Mouse (Mus musculus) activated CD4-positive, CD25-positive, alpha-beta regulatory T cell (primary cell): ENCODE measurements around the gene Prss50. TPM values are rescaled to one million over a fixed set of nuclear protein-coding genes. Genes with fewer than 3 reads are reported as not detected.

ENCODE experiments used
- polyA plus RNA-seq, 2 experiments: library from polyadenylated mRNA; unstranded; fragments of 100-300 nt; shearing (Covaris generic); gene quantifications; one replicate each; pipeline ENCODE4 v1.2.1; 2017

Prss50 gene
- under 1 TPM in 1 of 2 experiments, not detected in 1; 0.77 TPM for polyA plus RNA-seq

DNA sequence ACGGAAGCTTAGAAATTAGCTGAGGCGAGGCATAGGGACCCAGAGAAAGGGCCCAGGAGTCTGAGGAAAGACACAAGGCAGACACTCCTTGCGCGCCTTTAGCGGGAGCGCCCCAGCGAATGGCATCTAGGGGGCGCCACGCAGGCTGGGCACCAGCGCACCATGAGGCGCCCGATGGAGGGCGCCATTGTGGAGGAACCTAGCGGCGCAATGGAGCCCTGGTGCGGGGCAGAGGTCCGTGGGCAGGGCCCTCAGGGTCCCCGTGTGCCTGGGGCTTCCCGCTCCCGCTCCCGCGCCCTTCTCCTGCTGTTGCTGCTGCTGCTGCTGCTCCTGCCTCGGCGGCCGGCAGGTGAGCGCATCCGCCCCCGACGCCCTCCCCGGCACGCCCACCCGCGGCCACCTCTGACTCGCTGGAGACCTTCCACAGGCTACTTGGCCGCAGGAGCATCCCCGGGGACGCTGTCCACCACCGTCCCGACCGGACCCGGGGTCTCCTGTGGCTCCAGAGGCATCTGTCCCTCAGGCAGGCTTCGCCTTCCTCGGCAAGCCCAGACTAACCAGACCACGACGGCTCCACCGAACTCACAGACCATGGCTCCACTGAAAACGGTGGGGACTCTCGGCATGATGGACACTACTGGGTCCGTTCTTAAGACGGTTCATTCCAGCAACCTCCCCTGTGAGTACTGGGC is at the start of gene Prss50:
Gene Prss50, plus strand, starts transcription at position 187 of the 692 bp plus-strand sequence.

GRCm38 (mm10) chr9:110813789-110814188 is 44.0 kb upstream of the Prss50 start, which contains the start of gene Prss44:
TSS of gene Prss44 (plus strand) at chr9:110813994.

GRCm38 (mm10) chr9:110826390-110826789 is 31.4 kb upstream of the Prss50 start, which contains the start of gene Prss43:
TSS of gene Prss43 (plus strand) at chr9:110826690.

DNA sequence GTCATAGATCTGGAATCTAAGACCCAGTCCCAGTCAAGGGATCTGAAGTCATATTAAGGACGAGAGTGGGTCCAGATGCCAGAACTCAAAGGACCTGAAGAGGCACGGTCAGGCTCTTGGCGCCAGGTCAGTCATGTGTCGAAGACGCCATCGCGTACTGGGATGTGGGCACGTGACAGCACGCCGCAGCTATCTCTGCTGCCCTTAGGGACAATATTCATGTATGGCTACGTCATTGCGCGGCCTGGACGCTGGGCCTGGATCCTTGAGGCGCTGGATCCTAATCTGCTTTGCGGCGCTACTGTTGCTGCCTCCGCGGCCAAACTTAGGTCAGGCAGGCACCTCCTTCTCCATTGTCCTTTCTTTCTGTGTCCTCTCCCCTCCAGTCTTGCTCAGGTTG is 23.4 kb upstream of the Prss50 start, which contains the start of gene Prss45:
Gene Prss45, plus strand, starts transcription at position 178 of the 400 bp plus-strand sequence.

DNA sequence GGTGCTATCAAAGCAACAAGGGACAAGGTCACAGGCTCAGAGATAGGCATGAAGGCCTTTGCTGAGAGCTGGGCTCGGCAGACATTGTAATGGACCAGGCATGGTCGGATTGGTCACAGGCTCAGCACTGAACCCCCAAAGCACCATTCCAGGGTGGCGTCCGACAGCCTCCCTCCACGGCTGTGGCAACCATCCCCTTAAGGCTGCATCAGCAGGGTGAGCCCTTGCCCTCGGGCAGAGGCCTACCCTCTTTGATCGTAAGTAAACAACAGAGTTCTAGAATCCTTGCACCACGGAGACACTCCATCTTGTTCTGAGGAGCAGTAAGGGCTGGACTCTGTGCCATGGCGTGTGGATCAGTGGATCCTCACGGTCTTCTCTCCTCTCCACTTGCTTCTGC is 13.6 kb upstream of the Prss50 start, which contains the start of gene Prss46:
Gene Prss46, plus strand, starts transcription at position 301 of the 400 bp plus-strand sequence.

DNA sequence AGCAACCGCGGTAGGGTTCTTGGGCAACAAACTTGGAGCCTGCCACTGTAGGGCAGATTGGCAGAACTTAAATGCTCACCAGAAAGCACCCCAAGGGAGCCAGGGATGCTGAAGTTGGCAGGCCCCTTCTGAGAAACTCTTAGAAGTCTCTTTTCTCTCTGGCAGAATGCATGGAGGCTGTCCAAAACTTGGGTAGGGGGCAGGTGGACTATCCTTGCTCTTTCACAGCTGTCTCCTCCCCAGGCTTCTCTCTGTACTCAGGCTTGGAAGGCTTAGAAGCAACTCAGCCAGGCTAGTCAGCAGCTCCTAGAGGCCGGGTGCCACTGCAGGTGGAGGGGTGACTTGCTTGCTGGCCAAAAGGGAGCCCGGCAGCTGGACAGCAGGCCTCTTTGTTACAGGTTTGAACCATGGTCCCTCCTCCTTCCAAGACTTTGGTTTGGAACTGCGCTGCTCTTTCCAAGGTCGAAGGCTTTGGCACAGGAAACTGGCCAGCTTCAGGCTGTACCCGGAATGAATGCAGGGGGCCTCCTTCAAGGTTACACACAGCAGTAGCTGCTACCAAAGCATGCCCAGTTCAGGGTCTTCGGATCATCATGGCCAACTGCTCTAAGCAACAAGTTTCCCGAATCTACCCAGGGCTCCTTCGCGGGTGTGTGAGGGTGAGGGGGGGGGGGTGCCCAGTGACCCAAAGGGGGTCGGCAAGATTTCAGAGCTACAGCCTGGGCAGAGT is 21.6 kb downstream of the Prss50 start, which contains the start of gene Als2cl:
Gene Als2cl, plus strand, starts transcription at position 680 of the 730 bp plus-strand sequence.

GRCm38 (mm10) chr9:110879998-110880561 is 22.3 kb downstream of the Prss50 start, which contains the start of gene Tmie:
TSS of gene Tmie (minus strand) at chr9:110880113.

Other genes with a start within 250 kb of the Prss50 start
- 1 to 10 TPM; 1.0 to 3.1 TPM for gene Nradd, start 233.5 kb upstream of the Prss50 start, polyA plus RNA-seq
- 10 to 100 TPM; 26.7 to 84.1 TPM for gene Nbeal2, start 203.8 kb upstream of the Prss50 start, polyA plus RNA-seq
- 100 to 1,000 TPM; 302 to 304 TPM for gene Ccdc12, start 201.5 kb upstream of the Prss50 start, polyA plus RNA-seq
- gene Myl3, start 116.1 kb upstream of the Prss50 start, polyA plus RNA-seq, result not detected
- under 1 TPM in 1 of 2 experiments, not detected in 1; 0.07 TPM for gene Pth1r, start 110.8 kb upstream of the Prss50 start, polyA plus RNA-seq
- gene Prss42, start 59.8 kb upstream of the Prss50 start, polyA plus RNA-seq, result not detected
- not detected for gene Prss44, start 44.0 kb upstream of the Prss50 start, polyA plus RNA-seq
- under 1 TPM in 1 of 2 experiments, not detected in 1; 0.10 TPM for gene Prss43, start 31.3 kb upstream of the Prss50 start, polyA plus RNA-seq
- under 1 TPM in 1 of 2 experiments, not detected in 1; 0.20 TPM for gene Prss45, start 23.4 kb upstream of the Prss50 start, polyA plus RNA-seq
- not detected for gene Prss46, start 13.5 kb upstream of the Prss50 start, polyA plus RNA-seq
- 10 to 100 TPM; 20.6 to 33.1 TPM for gene Als2cl, start 21.9 kb downstream of the Prss50 start, polyA plus RNA-seq
- 10 to 100 TPM in 1 of 2 experiments, 1 to 10 TPM in 1; 6.7 to 16.9 TPM for gene Tmie, start 22.1 kb downstream of the Prss50 start, polyA plus RNA-seq
- 1 to 10 TPM in 1 of 2 experiments, not detected in 1; 5.1 TPM for gene Fam240a, start 58.9 kb downstream of the Prss50 start, polyA plus RNA-seq
- gene Tdgf1, start 88.2 kb downstream of the Prss50 start, polyA plus RNA-seq, result 1 to 10 TPM; 3.3 to 7.6 TPM
- gene Lrrc2, start 93.6 kb downstream of the Prss50 start, polyA plus RNA-seq, result under 1 TPM in 1 of 2 experiments, not detected in 1; 0.12 TPM
- gene Rtp3, start 132.6 kb downstream of the Prss50 start, polyA plus RNA-seq, result not detected
- 1 to 10 TPM in 1 of 2 experiments, not detected in 1; 1.3 TPM for gene Ltf, start 161.3 kb downstream of the Prss50 start, polyA plus RNA-seq
- 10 to 100 TPM in 1 of 2 experiments, 1 to 10 TPM in 1; 6.4 to 28.2 TPM for gene Ccrl2, start 199.6 kb downstream of the Prss50 start, polyA plus RNA-seq